Mouse (Mus musculus) cerebellum, adult 11-12 months (tissue): ENCODE results near the gene Rasd1.
"Not testable (repeated sequence)": the region's sequence is repeated elsewhere in the genome, so short reads cannot be mapped to it uniquely, and the experiment has no call there.

Source experiments
- DNase-seq: peaks from one replicate; pipeline ENCODE4 v3.0.0; 2022

Rasd1 gene

DNA sequence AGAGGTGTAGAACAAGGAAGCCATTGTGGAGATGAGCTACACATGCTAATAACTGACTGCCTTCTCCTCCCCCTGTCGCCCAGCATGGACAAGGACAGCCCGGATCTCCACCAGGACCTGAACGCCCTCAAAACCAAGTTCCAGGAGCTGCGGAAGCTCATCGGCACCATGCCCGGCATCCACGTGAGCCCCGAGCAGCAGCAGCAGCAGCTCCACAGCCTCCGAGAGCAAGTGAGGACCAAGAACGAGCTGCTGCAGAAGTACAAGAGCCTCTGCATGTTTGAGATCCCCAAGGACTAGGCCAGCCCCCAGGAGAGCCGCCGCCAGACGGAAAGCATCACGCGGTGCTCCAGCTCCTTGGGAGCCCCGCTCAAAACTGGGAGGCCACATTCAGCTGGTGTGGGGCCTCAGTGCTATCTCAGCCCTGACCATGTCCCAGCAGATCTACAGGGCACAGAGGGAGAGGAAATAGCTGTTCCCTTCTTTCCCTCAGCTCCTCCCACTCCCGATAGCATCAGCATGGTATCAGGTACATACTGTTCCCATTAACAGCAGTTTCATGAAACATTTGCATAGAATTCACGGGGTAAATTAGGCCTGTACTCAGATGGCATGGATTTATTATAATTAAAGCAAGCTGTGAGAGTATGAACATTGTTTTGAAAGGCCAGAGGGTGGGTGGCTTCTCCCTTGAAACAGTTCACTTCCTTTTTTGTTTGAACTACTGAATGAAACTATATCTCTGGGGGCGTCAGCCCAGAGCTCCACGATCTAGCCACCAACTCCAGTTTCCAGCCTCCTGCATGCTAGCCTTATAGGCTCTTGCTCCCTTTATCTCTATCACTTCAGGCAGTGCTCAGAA is 4.0 kb downstream of the Rasd1 start:
- DNase-seq, result no peak

DNA sequence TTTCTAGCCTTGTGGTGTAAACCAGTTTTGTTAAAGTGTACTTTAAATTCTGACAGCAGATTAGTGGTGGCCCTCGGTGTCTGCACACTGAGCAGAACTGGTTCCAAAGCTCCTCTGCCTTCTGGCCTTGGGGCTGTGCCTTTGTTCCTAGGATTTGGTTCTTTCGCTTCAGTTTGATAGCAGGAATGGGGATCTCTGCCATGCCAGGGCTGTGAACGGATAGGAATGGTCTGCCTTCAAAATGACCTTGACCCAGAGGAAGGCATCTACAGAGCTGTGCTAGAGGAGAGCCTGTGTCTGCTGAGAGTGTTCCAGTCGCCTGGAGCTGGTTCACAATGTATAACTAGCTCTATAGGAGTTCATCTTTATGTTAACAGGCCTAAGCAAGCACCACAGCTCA is 5.3 kb downstream of the Rasd1 start:
- DNase-seq, result no peak

DNA sequence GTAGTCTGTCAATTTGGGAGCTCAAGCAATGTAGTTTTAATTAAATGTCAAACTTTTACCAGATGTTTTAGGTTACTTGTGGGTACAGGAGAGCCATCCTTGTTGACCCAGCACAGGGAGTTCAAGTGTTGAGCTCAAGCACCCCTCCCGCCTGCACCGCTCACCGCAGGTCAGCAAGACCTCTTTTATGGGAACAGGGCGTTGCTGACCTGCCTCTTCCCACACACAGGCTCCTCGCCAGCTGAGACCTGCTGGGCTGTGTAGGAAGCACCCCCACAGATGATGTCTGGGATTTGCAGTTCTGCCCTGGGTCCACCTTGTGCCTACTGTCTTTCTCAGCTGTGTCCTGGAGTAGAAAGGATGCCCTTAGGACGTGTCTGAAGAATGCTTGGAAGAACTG is 8.0 kb downstream of the Rasd1 start:
- no peak for DNase-seq

DNA sequence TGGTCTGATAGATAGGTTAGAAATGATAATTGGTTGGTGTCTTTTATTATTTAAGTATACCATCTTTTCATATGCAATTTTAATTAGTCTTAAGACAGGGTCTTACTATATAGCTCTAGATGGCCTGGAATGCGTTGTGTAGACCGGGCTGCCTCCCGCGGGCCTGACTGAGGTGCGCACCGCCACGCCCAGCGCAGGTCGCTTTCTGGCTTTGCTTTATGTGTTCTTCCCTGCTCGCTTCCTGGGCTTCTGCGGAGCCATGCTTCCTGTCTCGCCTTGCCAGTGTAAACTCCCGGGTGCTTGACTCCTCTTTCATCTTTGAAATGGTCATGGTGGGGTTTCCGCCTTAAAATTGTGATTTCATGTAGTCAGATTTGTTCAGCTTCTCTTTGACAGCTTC is 11.9 kb downstream of the Rasd1 start:
- DNase-seq, result no peak

DNA sequence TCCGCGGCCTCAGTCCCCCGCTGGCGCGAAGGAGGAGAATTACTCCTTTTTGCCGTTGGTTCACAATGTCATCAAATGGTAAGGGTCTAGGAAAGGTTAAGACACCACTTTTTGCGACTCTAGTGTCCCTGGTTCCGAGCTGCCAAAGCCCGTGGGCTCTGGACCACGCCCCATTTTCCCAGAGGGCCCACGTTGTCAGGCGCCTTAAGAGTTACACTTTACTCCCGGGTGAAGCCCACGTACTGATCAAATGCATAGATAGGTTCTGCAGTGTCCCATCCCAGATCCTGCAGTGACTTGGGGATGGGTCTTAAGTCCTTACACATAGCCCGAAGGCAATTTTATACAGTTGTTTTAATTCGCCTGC is 16.4 kb downstream of the Rasd1 start:
- no peak for DNase-seq

DNA sequence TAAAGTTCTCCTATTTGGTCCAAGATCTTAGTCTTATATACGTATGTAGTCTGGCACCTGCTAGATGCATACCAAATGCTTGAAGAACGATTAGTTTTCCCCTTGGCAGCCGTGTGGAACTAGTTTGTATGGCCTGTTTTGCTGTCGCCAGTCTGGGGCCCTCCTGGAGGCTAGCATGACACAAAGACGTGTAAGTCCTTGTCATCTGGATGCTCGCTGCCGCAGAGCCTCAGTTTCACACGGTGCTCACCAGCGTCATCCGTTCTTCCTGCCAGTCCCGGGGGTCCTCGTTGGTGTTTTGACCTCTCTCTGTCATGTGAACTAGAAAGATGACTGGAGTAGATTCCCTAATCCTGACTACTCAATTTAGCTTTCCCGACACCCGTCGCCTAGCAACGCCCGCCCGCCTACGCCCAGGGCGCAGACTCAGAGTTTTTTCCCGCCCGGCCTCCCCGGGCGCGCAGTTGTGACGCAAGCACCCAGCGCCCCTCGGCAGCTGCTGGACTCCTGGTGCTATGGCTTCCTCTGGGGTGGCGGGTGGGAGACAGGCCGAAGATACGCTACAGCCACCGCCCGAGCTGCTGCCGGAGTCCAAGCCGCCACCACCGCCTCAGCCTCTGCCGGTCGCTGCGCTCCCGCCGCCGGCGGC is 16.9 kb downstream of the Rasd1 start, which contains the start of gene Med9:
Med9 (plus strand) TSS at position 455 of the 649 bp plus-strand sequence.
- peak; percentile 91 for DNase-seq

DNA sequence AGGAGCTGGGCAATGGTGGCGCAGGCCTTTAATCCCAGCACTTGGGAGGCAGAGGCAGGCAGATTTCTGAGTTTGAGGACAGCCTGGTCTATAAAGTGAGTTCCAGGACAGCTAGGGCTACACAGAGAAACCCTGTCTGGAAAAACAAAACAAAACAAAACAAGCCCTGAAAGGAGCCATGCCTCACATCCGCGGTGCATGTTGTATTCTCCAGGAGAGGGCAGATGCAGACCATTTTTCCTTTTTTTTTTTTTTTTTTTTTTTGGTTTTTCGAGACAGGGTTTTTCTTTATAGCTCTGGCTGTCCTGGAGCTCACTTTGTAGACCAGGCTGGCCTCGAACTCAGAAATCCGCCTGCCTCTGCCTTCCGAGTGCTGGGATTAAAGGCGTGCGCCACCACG is 19.9 kb downstream of the Rasd1 start:
- not testable (repeated sequence) for DNase-seq

DNA sequence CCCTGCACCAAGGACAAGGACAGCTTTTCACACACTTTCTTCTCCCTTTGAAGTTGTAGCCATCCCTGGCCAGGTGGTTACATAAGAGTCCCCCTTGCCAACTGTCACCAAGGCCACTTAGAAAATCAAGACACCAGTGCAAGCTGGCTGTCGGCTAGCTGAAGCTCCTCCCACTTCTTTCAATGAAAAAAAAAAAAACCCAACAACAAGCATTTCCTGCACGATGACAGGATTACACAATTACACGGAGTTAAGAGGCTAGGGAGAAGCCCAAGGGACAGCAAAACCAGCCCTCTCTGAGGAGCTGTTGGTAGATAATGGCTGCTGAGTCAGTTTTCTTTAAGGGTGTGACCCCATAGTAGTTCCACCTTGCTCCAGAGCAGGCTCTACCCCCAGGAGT is 23.4 kb downstream of the Rasd1 start:
- no peak for DNase-seq

DNA sequence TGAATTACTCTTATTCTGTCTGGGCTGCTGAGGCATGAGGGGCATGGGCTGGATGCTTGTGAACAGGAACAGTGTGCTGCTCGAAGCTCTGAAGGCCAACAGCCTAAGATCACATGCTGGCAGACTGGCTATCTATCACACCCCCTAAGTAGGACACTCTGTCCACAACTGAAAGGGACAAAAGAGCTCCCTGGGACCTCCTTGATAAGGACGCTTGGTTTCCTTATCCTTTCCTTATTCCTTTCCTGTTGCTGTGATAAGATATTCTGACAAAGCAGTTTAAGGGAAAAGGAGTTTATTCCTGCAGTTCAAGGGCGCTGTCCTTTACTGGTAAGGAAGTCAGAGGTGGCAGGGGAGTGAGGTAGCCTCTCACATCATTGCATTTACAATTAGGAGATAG is 24.1 kb downstream of the Rasd1 start:
- no peak for DNase-seq

DNA sequence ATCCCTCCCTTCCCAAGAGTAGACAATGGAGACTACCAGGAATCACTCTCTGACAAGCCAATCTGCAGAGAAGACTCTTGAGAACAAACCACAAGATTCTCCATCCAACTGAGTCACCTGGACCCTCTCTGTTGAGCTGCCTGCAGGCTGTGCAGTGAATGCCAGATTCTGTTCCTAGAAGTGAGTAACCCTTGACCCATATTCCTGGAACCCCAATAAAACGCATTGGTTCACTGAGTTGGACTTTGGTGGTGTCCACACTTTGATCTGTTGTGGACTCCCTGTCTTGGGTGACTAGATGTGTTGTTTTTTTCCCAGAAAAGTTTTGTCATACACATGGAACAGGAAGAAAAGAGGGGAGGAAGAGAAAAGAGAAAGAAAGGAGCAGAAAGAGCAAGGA is 24.9 kb downstream of the Rasd1 start:
- DNase-seq, result no peak

DNA sequence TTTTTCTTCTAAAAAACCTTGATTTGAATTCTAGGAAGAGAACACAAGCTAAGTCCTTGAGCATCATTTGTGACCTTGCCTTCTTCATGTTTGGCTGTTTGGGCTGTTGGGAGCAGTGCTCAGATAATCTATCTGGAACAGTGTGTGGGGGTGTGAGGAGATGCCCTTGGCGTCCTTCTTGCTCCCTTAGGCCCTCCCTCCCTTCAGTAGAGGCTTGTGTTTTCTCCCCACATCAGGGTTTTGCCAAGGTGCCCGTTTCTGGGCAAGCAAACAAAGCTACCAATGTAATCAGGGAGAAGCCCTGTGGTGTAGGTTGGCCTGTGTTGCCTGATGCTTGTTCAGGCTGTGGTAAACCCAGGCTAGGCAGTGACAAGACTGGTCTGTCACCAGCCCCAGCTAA is 27.1 kb downstream of the Rasd1 start:
- DNase-seq, result no peak

DNA sequence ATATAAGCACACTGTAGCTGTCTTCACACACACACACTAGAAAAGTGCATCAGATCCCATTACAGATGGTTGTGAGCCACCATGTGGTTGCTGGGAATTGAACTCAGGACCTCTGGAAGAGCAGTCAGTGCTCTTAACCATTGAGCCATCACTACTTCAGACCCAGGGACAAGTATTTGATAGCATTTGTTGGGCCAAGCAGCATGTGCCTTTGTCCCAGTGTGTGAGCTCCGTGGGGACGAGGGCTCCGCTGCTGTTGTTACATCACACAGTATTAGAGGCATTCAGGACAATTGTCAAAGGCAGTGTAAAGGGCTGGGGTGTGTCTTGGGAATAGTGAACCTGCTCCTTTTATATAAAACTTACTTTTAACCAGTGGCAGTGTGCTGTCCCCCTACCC is 27.7 kb downstream of the Rasd1 start:
- no peak for DNase-seq

DNA sequence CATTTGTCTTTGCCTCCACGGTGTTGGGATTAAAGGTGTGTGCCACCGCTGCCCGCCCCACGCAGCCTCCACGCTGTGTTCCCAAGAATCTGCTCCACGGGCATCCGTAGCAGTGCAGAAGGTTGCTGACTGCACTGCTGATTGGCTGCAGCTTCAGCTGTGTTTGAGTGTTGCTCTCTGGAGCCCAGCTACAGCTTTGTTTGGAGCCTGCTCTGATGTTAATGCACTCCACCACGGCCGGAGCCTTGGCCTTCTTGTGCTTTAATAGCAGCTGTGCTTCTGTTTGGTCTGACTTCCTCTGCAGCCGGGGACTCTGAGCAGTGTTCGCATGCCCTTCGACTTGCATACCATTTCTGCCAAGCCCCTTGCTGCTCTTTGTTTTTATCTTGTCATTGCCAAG is 30.8 kb downstream of the Rasd1 start:
- DNase-seq, result no peak

DNA sequence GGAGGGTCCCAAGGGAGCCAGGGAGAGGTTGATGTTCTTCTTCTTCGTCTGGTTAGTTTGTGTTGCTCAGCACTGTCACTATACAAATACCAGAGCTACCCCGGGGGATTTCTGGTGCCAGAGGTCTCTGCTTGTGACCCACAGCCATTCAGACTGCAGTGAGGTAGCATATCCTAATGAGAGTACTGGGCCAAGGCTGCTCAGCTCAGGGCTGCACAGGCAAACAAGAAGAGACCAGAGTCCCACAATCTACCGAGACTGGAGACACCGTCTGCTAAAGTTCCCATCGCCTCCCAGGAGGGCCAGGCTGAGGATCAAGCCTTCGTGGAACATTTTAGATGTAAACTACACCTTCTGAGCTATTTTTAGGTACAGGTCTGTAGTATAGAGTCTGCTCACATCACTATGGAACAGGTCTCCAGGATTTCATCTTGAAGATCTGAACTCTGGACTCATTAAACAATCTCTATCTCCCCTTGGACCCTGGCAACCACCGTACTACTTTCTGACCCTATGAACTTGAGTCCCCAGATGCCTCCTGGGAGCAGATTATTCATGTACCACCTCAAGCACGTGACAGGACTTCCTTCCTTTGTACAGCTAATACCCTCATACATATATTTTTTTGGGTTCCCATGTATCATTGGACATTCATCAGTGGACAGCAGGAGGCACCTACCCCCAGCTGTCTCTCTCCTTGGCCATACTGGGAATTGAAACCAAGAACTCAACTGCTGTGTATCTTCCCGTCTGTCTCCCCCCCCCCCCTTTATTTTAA is 32.0 kb downstream of the Rasd1 start:
- DNase-seq, result no peak

DNA sequence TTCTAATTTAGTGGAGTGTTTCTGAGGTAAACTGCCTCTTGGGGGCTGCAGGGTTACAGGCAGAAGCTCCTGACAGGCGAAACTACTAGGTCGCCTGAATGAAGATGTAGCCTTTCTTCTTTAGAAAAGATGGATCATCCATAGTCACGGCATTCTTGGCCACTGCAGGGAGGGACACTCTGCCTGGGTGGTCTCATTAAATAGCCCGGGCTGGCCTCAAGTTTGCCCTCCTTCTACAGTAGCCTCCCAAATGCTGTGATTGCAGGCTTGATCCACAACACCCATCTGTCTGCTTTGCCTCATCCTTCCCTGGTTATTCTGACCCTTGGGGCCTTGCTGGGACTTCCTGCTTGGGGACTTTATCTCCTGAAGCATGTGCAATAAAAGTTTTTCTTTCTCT is 34.7 kb downstream of the Rasd1 start:
- DNase-seq, result no peak

DNA sequence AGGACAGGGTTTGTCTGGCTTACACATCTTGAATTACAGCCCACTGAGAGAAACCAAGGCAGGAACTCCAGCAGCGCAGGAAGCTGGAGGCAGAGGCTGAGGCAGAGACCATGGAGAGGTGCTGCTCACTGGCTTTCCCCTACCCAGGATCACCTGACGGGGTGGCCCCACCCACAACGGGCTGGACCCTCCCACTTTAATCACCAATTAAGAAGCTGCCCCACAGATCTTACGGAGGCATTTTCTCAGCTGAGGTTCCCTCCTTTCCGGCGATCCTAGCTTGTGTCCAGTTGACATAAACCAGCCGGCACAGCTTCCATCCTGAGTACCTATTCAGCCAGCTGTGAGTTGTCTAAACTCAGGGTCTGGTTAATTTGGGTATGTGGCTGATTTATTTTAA is 43.5 kb downstream of the Rasd1 start:
- DNase-seq, result no peak

DNA sequence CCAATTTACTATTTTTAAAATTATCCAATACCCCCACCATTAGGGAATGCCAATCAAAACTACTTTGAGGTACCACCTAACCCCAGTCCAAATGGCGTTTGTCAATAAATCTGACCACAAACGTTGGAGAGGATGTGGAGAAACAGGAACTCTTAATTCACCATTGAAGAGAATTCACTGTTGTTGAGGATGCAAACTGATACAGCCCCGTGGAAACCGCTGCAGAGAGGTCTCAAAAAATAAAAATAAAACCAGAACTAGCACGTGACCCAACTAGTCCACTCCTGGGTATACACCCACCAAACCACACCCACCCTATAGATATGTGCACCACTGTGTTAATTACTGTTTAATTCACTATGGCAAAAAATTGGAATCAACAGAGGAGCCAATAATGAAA is 44.4 kb downstream of the Rasd1 start:
- no peak for DNase-seq

DNA sequence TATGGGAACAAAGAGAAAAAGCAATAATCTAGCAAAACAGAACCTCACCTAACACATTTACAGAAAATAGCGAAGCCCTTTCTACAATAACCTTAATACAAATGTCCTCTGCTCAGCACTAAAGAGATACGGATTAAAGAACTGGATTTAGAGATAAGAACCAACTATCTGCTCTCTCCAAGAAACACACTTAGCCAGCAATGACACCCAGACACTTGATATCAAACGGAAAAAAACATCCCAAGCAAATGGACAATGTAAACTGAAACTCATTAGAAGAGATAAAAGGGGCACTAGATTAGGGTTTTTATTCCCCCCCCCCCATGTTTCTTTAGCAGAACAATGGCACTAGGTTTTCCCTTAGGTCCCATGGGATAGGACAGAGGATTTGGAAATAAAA is 45.3 kb downstream of the Rasd1 start:
- DNase-seq, result no peak

DNA sequence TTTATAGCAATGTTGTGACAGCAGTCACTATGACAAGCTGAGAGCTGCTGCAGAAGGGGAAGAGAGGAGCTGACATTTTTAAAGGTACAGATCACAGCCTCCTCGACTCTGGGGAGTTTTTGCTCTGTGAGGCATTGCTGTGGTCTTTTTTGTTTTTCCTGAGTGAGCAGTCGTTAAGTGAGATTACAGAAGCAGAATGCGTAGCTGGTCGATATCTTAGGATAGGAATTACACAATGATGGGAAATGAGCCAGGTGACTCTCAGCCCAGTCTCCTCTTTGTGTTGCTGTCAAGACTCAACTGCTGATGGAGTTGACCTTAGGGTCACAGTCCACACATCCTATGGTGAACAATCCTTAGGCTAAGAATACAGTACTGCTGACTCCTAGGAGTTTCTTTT is 46.7 kb downstream of the Rasd1 start:
- no peak for DNase-seq

DNA sequence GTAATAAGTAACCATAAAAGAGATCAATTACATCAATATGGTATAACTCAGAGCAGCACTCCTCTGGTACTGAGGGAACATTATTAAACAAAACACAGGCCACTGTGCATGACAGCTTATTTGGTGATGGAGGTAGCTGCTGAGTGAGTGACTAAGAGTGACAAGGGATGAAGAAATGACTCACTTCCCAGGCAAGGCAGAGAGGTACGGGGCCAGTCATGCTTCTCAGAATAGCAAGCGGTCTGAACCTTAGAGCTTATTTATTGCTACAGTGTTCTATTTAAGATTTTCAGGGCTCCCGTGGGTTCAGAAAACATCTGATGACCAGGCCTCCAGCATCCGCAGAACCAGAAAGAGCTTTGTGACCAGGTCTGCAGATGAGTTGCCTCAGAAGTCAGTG is 51.0 kb downstream of the Rasd1 start:
- DNase-seq, result no peak
